Mouse (Mus musculus) kidney, postnatal 0 days (tissue): ENCODE data around the gene Plekhh2. TPM values are rescaled to one million over a fixed set of nuclear protein-coding genes. Genes with fewer than 3 reads are reported as not detected.
A peak's percentile ranks its signal among the peaks of the same experiment; 100 is the strongest.

Experiments used
- ATAC-seq: fragments of 200-750 bp; cut with Nextera tagmentation; replicated peaks from 2 replicates; pipeline ENCODE4 v1.8.0; 2017; ENCODE audit warnings: low read depth, moderate number of reproducible peaks, moderate TSS enrichment, moderate library complexity; ENCODE audit not compliant: low FRiP score
- DNase-seq: peaks from one replicate; pipeline ENCODE4 v3.0.0-alpha.2; 2016; ENCODE audit warnings: low spot score
- H3K27ac ChIP-seq: fragments of 300-500 bp; sonication (generic); 2 replicates; pipeline ENCODE4 v1.5.1; 2014; ENCODE audit warnings: mild to moderate bottlenecking
- H3K27me3 ChIP-seq: fragments of 300-500 bp; sonication (generic); 2 replicates; pipeline ENCODE4 v1.6.1; 2014; ENCODE audit warnings: low read length, mixed read lengths; ENCODE audit not compliant: insufficient read depth
- H3K36me3 ChIP-seq: fragments of 300-500 bp; sonication (generic); 2 replicates; pipeline ENCODE4 v1.6.1; 2014; ENCODE audit warnings: low read length, mixed read lengths; ENCODE audit not compliant: insufficient read depth
- H3K4me1 ChIP-seq: fragments of 300-500 bp; sonication (generic); replicated peaks from 2 replicates; pipeline ENCODE4 v1.6.1; 2014; ENCODE audit warnings: antibody characterized with exemption, low read length, mixed read lengths; ENCODE audit not compliant: insufficient read depth
- H3K4me2 ChIP-seq: fragments of 300-500 bp; sonication (generic); 2 replicates; pipeline ENCODE4 v1.6.1; 2014; ENCODE audit warnings: mild to moderate bottlenecking, low read length, moderate library complexity, mixed read lengths
- H3K4me3 ChIP-seq: fragments of 300-500 bp; sonication (generic); replicated peaks from 2 replicates; pipeline ENCODE4 v1.5.1; 2014; ENCODE audit warnings: low read depth, low read length
- H3K9ac ChIP-seq: fragments of 300-500 bp; sonication (generic); 2 replicates; pipeline ENCODE4 v1.6.1; 2014; ENCODE audit warnings: low read depth, low read length
- H3K9me3 ChIP-seq: fragments of 300-500 bp; sonication (generic); replicated peaks from 2 replicates; pipeline ENCODE4 v1.6.1; 2016; ENCODE audit warnings: low read length, inconsistent platforms, mixed read lengths
- CTCF ChIP-seq: IDR thresholded peaks from 2 replicates; pipeline ENCODE4 v1.5.1; 2016; ENCODE audit warnings: antibody characterized with exemption, low read depth, mild to moderate bottlenecking, moderate library complexity
- WGBS: fragments of 180-500 bp; shearing (Covaris S2); extraction: QIAGEN DNeasy Blood & Tissue Kit; methylation state at CpG from one replicate; pipeline ENCODE4 v1.1.7; 2014; 5-methylcytosine and 5-hydroxymethylcytosine counted together
- polyA plus RNA-seq: library from polyadenylated mRNA; unstranded; fragments of >200 nt; fragmentation: Nextera tagmentation; extraction: Ambion mirVana; gene quantifications from 2 replicates; pipeline ENCODE4 v1.2.1, GENCODE M21; 2015

Gene Plekhh2
- polyA plus RNA-seq, 1 experiment from 2014 or later: 6.1 TPM

DNA sequence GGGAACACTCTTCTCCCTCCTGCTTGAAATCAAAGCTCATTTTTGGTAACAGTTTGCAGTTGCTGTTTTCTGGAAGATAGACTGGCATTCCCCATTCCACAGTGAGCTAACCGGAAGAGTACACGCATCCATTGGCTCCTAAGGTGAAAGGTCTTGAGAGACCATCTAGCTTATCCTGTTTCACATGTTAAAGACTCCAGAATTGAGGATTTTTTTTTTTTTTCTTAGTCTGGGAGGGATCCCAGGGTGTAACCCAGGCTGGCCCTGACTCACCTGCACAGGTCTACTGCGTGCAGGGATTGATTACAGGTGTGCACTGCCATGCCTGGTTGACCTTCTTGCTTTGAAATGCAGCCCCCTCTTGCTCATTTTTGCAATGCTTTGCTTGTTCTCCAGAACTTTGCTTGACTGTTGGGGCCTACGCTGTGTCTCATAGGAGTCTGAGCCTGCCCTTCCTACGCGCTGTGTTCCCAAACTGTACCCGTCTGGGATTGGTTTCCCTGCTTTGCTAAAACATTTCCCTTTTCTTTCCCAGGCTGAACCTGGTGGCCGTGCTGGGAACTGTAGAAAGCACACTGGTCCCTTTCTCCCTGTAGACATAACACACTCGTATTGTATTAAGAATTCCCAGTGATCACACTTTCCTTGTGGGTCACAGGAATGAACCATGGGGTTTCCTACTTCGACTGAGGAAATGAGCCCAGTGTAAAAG, 92.2 kb downstream of the Plekhh2 start:
- no peak for TF ChIP-seq CTCF
- no peaks in the 10 kb centered on the region for H3K9me3 ChIP-seq
- no peak overlapping the region for H3K4me3 ChIP-seq
- WGBS: 84% methylated on average over 10 of the region's 10 CpGs
- no peak overlapping the region for H3K4me2 ChIP-seq
- no peak overlapping the region for H3K27ac ChIP-seq
- no peak overlapping the region for H3K9ac ChIP-seq
- no peak for DNase-seq
- H3K4me1 ChIP-seq: no peaks in the 10 kb centered on the region
- peaks cover 2% of the 10 kb centered on the region; the same call in 1 of the 2 replicates for H3K36me3 ChIP-seq
- no peaks in the 10 kb centered on the region for H3K27me3 ChIP-seq
- ATAC-seq: no peak

DNA sequence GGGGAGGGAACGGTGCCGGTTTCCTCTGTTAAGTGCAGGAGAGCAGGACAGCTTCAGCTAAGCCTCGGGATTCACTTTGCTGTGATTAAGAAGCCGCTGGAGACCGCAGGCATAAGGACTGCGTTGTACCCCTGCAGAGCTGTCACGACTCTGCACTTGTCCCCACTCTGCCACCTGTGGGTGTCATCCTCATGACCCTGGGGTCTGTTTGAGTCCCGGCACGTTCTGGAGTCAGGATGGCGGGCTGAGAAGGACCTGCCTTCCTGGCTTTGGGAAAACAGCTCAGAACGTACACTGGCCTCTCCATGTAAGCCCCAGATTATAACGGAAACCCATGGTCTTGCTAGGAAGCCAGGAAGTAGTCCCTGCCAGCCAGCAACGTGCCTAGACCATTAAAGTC, 95.3 kb downstream of the Plekhh2 start:
- DNase-seq: no peak
- Histone ChIP-seq H3K4me2 (no peak overlapping the region), H3K4me1 (peaks cover under 1% of the 10 kb centered on the region; the same call in 1 of the 2 replicates), H3K9me3 (no peaks in the 10 kb centered on the region), H3K36me3 (peaks cover 4% of the 10 kb centered on the region; the same call in 1 of the 2 replicates), H3K27ac (no peak overlapping the region), H3K4me3 (no peak overlapping the region), H3K27me3 (no peaks in the 10 kb centered on the region), H3K9ac (no peak overlapping the region)
- TF ChIP-seq CTCF: no peak
- WGBS: 65% methylated on average over 13 of the region's 13 CpGs
- no peak for ATAC-seq

DNA sequence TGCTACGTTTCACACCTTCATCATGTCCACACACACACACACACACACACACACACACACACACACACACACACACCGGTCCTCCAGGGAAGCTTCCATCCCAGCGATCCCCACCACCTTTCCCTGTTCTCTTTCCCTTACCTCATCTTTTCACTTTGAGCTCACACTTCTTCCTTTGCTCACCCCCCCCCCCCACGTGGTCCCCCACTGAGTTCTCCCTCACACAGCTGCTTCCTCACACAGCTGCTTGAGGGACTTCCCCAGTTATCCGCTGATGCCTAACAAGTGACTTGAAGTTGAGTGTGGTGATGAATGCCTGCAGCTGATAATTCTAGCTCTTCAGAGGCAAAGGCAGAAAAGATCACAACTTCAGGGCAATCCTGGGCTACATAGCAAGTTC, 95.9 kb downstream of the Plekhh2 start:
- 67% methylated on average over 5 of the region's 5 CpGs for WGBS
- H3K4me3 ChIP-seq: no peak overlapping the region
- H3K27ac ChIP-seq: no peak overlapping the region
- H3K9ac ChIP-seq: no peak overlapping the region
- no peaks in the 10 kb centered on the region for H3K27me3 ChIP-seq
- no peak overlapping the region for H3K4me2 ChIP-seq
- DNase-seq: no peak
- H3K4me1 ChIP-seq: peaks cover 3% of the 10 kb centered on the region; the same call in 1 of the 2 replicates
- no peak for TF ChIP-seq CTCF
- no peaks in the 10 kb centered on the region for H3K9me3 ChIP-seq
- ATAC-seq: no peak
- peaks cover 4% of the 10 kb centered on the region; the same call in 1 of the 2 replicates for H3K36me3 ChIP-seq

DNA sequence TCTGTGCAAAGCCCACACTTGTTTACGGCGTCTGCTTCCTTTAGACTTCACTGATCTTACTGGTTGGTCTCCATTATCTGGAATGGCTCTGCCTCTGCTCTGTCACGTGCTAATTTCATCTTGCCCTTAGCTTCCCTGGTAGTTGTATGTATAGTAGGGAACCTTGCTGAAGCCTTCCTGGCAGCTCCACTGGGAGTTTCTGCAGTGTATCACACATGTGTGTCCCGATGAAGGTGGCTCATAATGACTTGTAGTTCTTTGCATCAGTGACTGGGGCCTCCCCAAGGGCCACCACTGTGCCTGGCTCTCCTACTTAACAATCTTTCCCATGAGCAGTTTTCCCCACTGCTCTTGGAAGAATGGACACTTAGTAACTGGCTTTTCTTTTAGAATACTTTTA, 96.9 kb downstream of the Plekhh2 start:
- peak overlapping the region; percentile 36; the same call in 1 of the 2 replicates for H3K27ac ChIP-seq
- WGBS: 65% methylated on average over 4 of the region's 4 CpGs
- no peak for TF ChIP-seq CTCF
- H3K9ac ChIP-seq: no peak overlapping the region
- no peak overlapping the region for H3K4me2 ChIP-seq
- peaks cover 3% of the 10 kb centered on the region; the same call in 1 of the 2 replicates for H3K4me1 ChIP-seq
- no peaks in the 10 kb centered on the region for H3K27me3 ChIP-seq
- no peak overlapping the region for H3K4me3 ChIP-seq
- no peaks in the 10 kb centered on the region for H3K9me3 ChIP-seq
- ATAC-seq (no peak), DNase-seq (no peak)
- peaks cover 8% of the 10 kb centered on the region; the same call in 1 of the 2 replicates for H3K36me3 ChIP-seq

DNA sequence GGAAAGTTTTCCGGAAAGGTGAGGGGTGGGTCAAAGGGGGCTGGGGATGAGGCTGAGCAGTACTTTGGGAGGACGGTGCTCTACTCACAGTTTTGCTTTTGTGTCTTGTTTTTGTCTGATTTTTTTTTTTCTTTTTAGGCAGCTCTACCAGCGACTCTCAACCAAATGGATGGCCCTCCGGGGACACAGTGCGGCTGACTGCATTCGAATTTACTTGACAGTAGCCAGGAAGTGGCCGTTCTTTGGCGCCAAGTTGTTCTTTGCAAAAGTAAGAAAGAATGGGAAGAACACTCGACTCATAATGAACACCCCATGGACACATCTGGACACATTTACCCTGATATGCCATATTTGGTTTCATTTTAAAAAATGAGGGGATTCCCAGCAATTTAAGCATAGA, 99.8 kb downstream of the Plekhh2 start:
- ATAC-seq (no peak), DNase-seq (peak; percentile 56)
- Histone ChIP-seq H3K27ac (0 out of 2 replicates have a peak overlapping the region, but pooled peaks have one; percentile 8), H3K9me3 (no peaks in the 10 kb centered on the region), H3K4me2 (no peak overlapping the region), H3K4me1 (peaks cover 3% of the 10 kb centered on the region; the same call in 1 of the 2 replicates), H3K4me3 (no peak overlapping the region), H3K27me3 (no peaks in the 10 kb centered on the region), H3K9ac (no peak overlapping the region), H3K36me3 (peaks cover 18% of the 10 kb centered on the region)
- TF ChIP-seq CTCF: no peak
- 49% methylated on average over 9 of the region's 9 CpGs for WGBS

DNA sequence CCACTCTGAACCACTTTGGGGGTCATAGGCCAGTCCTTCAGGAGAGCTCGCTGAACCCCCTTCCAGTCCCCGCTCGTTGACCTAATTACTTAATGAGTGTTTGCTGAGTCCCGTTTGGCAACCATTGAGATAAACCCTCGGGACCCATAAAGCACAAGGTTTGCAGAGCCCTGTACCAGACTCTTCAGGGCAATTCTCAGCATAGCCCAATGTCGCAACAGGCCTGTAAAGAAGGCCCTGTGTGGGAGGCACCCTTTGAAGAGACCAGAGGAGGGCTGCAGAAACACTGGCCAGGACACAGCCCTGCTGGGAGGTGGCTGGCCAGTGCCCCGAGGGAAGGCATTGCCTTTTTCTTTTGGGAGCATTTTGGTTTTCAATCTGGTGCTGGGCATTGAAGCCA, 100.3 kb downstream of the Plekhh2 start:
- H3K4me3 ChIP-seq: no peak overlapping the region
- H3K9me3 ChIP-seq: no peaks in the 10 kb centered on the region
- H3K4me1 ChIP-seq: peaks cover 3% of the 10 kb centered on the region; the same call in 1 of the 2 replicates
- H3K27ac ChIP-seq: 0 out of 2 replicates have a peak overlapping the region, but pooled peaks have one; percentile 8
- no peak overlapping the region for H3K4me2 ChIP-seq
- no peak overlapping the region for H3K9ac ChIP-seq
- DNase-seq (no peak), ATAC-seq (no peak)
- 31% methylated on average over 7 of the region's 7 CpGs for WGBS
- no peak for TF ChIP-seq CTCF
- no peaks in the 10 kb centered on the region for H3K27me3 ChIP-seq
- H3K36me3 ChIP-seq: peaks cover 18% of the 10 kb centered on the region; the same call in 1 of the 2 replicates
